Mouse (Mus musculus) mesoderm, embryonic 11.5 days (tissue): ENCODE data around the gene Ubd.
"Not testable (repeated sequence)": the region's sequence is repeated elsewhere in the genome, so short reads cannot be mapped to it uniquely, and the experiment has no call there.

Source experiments
- DNase-seq: peaks from one replicate; pipeline ENCODE4 v3.0.0-alpha.2; 2012; ENCODE audit warnings: low read depth, low spot score

Gene Ubd

DNA sequence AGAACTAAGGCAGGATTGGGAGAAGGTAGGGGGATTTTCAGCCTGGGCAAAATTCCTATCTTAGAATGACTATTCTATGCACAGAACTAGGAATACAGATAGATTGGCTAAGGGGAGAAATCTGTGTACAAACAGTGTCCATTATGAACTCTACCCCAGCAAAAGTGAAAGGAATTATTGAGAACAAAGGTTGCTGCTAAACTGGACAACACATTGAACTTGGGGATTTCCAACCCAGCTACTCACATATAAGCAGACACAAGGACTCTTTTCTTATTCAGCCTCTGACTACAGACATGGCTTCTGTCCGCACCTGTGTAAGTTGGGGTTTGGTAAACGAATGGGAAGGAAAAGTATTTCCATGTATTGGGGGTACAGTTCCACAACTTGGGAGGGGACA lies at the start of gene Ubd:
Gene Ubd (plus strand): TSS at position 237 of the 400 bp plus-strand sequence.
- no peak for DNase-seq

- DNase-seq = no peak
Measured at GRCm38 (mm10) chr17:37161394-37161793, 32.3 kb upstream of the Ubd start, which contains the start of gene Olfr93. Gene Olfr93, minus strand, starts transcription at chr17:37161494.

- DNase-seq = no peak
Measured at GRCm38 (mm10) chr17:37185474-37185873, 8.2 kb upstream of the Ubd start.

DNA sequence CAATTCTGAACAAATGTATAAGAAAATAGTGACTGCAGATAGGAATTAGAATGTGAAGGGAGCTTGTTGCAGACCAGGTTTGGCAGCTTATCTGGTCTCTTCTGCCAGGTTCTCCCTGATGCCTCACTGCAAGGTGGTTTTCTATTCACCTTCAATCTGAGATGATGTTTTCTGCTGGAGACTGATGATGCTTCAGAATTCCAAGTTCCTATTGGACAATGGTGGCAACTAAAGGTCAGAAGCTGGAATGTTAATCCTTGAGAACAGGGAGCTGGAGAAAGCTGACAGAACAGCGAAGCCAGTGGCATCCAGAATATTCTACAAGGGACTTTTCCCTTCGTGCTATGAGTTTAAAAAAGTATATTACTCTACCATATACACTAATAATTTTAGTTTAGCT lies 3.0 kb upstream of the Ubd start:
- peak; percentile 48 for DNase-seq

DNA sequence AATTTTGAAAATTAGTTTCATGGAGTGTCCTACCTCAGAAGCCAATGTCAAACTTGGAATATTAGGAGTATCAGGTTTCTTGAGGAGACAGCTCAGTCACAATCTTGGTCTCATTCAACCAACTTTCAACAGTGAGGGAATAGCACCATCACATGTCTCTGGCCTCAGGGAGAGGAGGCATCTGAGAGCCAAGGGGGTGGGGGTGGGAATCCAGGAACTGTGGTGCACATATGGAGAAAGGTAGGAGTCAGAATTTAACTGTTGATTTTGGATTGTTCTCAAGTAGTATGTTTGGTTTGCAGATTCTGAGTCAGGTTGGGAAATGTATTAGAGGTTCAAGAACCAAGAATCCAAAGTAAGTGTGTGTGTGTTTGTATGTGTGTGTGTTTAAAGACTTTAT lies 660 bp upstream of the Ubd start:
- DNase-seq = no peak

- no peak for DNase-seq
Measured at GRCm38 (mm10) chr17:37194782-37195181, 1.1 kb downstream of the Ubd start.

GRCm38 (mm10) chr17:37196845-37197724 lies 3.4 kb downstream of the Ubd start:
- DNase-seq = peak; percentile 63

DNA sequence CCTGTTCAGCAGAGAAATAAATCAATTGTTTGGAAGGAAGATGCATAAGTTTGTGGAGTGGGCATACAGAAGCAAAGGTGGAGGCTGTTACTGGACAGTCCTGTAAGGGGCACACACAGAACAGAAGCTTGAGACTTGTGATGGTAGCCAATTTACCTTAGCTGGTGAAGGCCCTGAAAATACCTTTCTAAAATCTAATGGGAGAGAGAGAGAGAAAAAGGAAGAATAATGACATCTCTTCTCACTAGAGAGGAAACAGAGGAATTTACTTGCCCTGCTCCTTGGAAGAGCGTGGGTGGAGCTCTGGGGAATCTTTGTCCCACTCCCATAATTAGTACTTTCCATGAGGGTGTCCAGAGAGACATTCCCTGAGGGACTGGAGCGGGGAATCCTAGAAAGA lies 7.2 kb downstream of the Ubd start, which contains the start of gene Olfr94:
Gene Olfr94 (minus strand): TSS at position 101 of the 400 bp plus-strand sequence.
- no peak for DNase-seq

- peak; percentile 86 for DNase-seq
Measured at GRCm38 (mm10) chr17:37203206-37203916, 9.7 kb downstream of the Ubd start.

DNA sequence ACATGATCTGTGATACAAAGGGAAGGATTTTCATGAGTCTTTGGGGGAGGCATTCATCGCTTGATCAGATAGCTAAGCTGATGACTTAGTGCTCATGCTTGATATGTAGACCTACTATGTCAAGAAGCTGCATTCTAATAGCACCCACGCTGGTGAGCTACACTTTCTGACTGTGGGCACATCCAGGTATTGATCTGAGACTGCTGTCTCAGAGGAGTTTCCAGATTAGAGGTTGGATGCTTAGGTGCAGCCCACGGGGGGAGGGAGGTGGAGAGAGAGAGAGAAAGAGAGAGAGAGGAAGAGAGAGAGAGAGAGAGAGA lies 10.2 kb downstream of the Ubd start:
- DNase-seq = no peak

GRCm38 (mm10) chr17:37210884-37211768 lies 17.4 kb downstream of the Ubd start:
- no peak for DNase-seq

DNA sequence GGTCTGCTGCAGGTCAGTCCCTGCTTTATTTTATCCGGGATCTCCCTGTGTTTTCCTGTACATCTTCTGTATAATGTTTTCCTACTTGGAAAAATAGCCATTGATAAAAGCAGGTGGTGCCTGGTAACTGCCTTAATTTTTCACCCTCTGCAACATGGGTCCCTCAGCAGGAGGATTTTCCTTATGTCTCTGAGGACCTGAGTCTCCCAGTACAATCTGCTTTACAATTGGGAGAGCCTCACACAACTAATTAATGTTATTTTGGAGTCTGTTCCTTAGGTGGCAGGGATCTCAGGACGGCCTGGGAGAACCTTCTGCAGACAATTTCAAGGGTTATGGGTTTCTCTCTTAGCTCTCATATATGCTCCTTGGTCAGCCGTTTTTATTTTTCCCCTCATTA lies 19.3 kb downstream of the Ubd start, which contains the start of gene Olfr95:
Gene Olfr95 (minus strand): TSS at position 101 of the 400 bp plus-strand sequence.
- no peak for DNase-seq

GRCm38 (mm10) chr17:37218486-37218885 lies 24.8 kb downstream of the Ubd start:
- no peak for DNase-seq

GRCm38 (mm10) chr17:37219846-37220245 lies 26.2 kb downstream of the Ubd start, which contains the start of gene Olfr96:
Gene Olfr96, plus strand, starts transcription at chr17:37220146.
- DNase-seq = no peak

DNA sequence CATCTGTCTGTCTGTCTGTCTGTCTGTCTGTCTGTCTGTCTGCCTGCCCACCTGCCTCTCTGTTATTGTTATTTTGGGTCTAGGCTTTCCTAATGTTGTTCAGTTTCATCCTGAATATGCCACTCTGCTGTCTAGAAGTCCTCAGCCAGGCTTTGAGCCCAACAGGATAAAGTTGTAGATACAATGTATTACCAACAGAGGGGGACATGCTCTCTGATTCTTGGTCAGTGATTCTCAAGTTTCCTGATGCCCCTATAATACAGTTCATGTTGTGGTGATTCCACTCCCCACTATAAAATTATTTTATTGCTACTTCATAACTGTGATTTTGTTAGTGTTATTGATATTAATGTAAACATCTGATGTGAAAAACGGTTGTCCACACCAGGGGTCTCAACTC lies 28.2 kb downstream of the Ubd start:
- DNase-seq = no peak

- DNase-seq = not testable (repeated sequence)
Measured at GRCm38 (mm10) chr17:37237230-37237629, 43.5 kb downstream of the Ubd start, which contains the start of gene Olfr97. Gene Olfr97, minus strand, starts transcription at chr17:37237330.

DNA sequence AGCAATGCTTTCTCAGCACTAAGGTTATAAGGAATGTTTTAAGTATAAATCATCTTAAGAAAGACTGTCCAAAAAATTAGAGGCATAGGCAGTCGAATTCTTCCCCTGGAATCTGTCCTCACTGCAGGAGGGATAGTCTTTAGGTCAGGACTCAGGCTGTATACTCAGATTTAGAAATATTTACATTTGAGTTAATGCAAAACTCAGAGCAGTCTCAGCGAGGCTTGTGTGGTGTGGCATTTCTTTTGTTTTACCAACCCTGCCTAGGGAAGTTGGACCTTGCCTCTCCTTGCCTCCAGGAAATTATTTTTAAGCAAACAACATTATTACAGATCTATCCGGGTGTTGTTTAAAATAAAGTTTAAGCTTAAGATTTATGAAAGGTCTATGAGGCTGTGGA lies 48.5 kb downstream of the Ubd start:
- no peak for DNase-seq
